Mouse (Mus musculus): Measurements from ENCODE around the gene Capn7.

DNA sequence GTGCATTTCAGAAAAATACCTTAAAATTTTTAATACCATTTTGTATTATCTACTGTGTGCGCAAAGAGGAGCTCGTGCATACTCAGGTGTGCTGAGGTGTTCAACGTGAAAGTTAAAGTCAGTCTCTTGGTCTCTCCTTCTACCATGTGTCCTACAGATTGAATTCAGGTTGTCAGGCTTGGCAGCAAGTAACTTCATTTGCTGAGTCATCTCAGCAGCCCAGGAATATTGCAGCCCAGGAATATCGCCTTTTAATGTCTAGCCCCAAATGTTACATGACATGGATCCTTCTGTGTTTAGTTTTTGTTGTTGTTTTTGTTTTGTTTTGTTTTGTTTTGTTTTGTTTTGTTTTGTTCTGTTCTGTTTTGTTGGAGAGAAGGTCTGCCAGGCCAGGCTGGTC lies 68.2 kb downstream of the Capn7 start:
- TF ChIP-seq FLI1 (IDR thresholded peaks at IDR 0.05; ENCODE audit: low read length) (no peak), GATA1 (IDR thresholded peaks at IDR 0.05; ENCODE audit: borderline replicate concordance, low read length) (no peak)
